ENCODE assay signal across 25 mouse cellular contexts in the genomic region with DNA sequence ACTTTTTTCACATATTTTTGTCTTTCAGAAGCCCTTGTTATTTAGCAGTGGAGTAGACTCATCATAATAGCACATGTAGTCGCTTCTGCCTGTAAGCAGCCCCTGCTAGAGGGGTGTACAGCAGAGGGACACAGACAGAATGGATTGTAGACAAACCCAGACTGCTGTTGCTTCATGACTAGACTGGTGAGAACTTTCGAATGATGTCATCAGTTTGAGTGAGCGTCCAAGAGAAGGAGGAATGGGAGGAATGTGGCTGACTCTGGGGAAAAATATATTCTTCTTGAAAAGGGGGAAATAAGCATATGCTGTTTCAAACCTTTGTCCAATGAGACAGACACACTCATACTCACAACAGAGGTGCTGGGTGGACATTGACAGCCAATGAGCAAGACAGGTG.
DNase-seq lines count a peak whose midpoint lies in the region; ATAC-seq and TF ChIP-seq lines count a peak whose summit lies in the region.
"Had no signal": no experiment of that assay in that cellular context is flagged by ENCODE, and none has a peak within 500 bp of the region (broad histone marks: within the 10 kb centered on the region; RNA-seq: fewer than 3 reads in every experiment).

No protein-coding gene starts in this region.

- no peak for TF ChIP-seq CTCF in gastrocnemius, adult 2 months (IDR thresholded peaks at IDR 0.05)
- no peak for TF ChIP-seq CTCF in Patski (IDR thresholded peaks at IDR 0.05)

- no peaks in the 10 kb centered on the region for H3K9me3 ChIP-seq in limb, embryonic 14.5 days (ENCODE audit: control insufficient read depth, low read length)
- H3K9me3 ChIP-seq in limb, embryonic 10.5 days (replicated peaks) = no peaks in the 10 kb centered on the region
- H3K9me3 ChIP-seq: heart, embryonic 13.5 days; hindbrain, embryonic 13.5 days; limb, embryonic 12.5 days; neural tube, embryonic 12.5 days had no signal

- no peak overlapping the region for H3K9ac ChIP-seq in limb, embryonic 14.5 days (ENCODE audit: low read depth, low read length, severe bottlenecking)
- H3K9ac ChIP-seq: heart, embryonic 13.5 days; hindbrain, embryonic 13.5 days; limb, embryonic 12.5 days; neural tube, embryonic 12.5 days had no signal

- no peak for TF ChIP-seq POLR2A in limb, embryonic 14.5 days (IDR thresholded peaks at IDR 0.05; ENCODE audit: borderline replicate concordance, extremely low read depth, insufficient read depth, insufficient read length)

- POLR2A ChIA-PET in Patski (lab: Charles Lee) = no interaction called here

- H3K36me3 ChIP-seq in limb, embryonic 14.5 days (ENCODE audit: control insufficient read depth, insufficient read depth, low read length) = no peaks in the 10 kb centered on the region
- H3K36me3 ChIP-seq in limb, embryonic 10.5 days = no peaks in the 10 kb centered on the region
- H3K36me3 ChIP-seq: G1E; heart, embryonic 13.5 days; hindbrain, embryonic 13.5 days; limb, embryonic 12.5 days; neural tube, embryonic 12.5 days had no signal

- ATAC-seq in limb, embryonic 14.5 days (ENCODE audit: low FRiP score, low read depth) = no peak; the same call in 1 of the 2 replicates
- peak; percentile 70 for ATAC-seq in Patski
- ATAC-seq: forebrain, embryonic 14.5 days; intestine, postnatal 0 days; midbrain, embryonic 16.5 days had no signal

- H3K27me3 ChIP-seq in limb, embryonic 14.5 days (ENCODE audit: control insufficient read depth, insufficient read depth, low read length) = no peaks in the 10 kb centered on the region
- H3K27me3 ChIP-seq in limb, embryonic 10.5 days (ENCODE audit: low read depth, poor library complexity, severe bottlenecking) = no peaks in the 10 kb centered on the region
- H3K27me3 ChIP-seq in Patski = no peaks in the 10 kb centered on the region
- H3K27me3 ChIP-seq: heart, embryonic 13.5 days; hindbrain, embryonic 13.5 days; limb, embryonic 12.5 days; neural tube, embryonic 12.5 days had no signal

- DNase-seq in gastrocnemius, adult 18-20 months (ENCODE audit: low spot score) = peak; percentile 16
- DNase-seq in gastrocnemius, adult 2 months = no peak
- DNase-seq in limb, embryonic 14.5 days (ENCODE audit: low spot score) = peak; percentile 47
- DNase-seq in limb, embryonic 10.5 days (ENCODE audit: low spot score) = no peak
- no peak for DNase-seq in Patski (ENCODE audit: low read depth, low spot score)
- DNase-seq in lung, postnatal 36 days = peak; percentile 32
- no peak for DNase-seq in cerebellum, adult 11-12 months
- DNase-seq: kidney, adult 9 months; kidney, postnatal 25 days; right cerebral cortex, adult 18-20 months; right cerebral cortex, postnatal 4 days; thymus, adult 18-20 months; thymus, postnatal 36 days had no signal

- CTCF ChIA-PET in Patski (lab: Charles Lee) = interaction anchor here (0.6 kb wide), 1 partner anchor 1581 kb away, joined by 3 read pairs; no protein-coding TSS in a partner anchor

- intact Hi-C loops in gastrocnemius, adult 2 months (cut with DNase I) = no loop called here

- 55% methylated on average over 3 of the region's 3 CpGs for WGBS in limb, embryonic 14.5 days
- WGBS in limb, embryonic 10.5 days = 89% methylated on average over 3 of the region's 3 CpGs

- peaks cover 9% of the 10 kb centered on the region; the same call in 1 of the 2 replicates for H3K4me1 ChIP-seq in limb, embryonic 14.5 days (ENCODE audit: control insufficient read depth, insufficient read depth, low read length)
- peaks cover 17% of the 10 kb centered on the region for H3K4me1 ChIP-seq in limb, embryonic 10.5 days
- H3K4me1 ChIP-seq: neural tube, embryonic 12.5 days had no signal

- in situ Hi-C loops in Patski (cut with MboI; ENCODE audit: low pct_unique_long_range_greater_than_20kb) = no loop called here

- no peak overlapping the region for H3K27ac ChIP-seq in gastrocnemius, adult 2 months
- H3K27ac ChIP-seq in limb, embryonic 14.5 days (replicated peaks; ENCODE audit: low read depth, low read length) = no peak overlapping the region
- no peak overlapping the region for H3K27ac ChIP-seq in limb, embryonic 10.5 days
- H3K27ac ChIP-seq: heart, embryonic 13.5 days; hindbrain, embryonic 13.5 days; limb, embryonic 12.5 days; neural tube, embryonic 12.5 days; stomach, postnatal 0 days had no signal

- H3K4me2 ChIP-seq in limb, embryonic 14.5 days (replicated peaks; ENCODE audit: low read depth, low read length, severe bottlenecking) = no peak overlapping the region
- H3K4me2 ChIP-seq: heart, embryonic 13.5 days; hindbrain, embryonic 13.5 days; limb, embryonic 12.5 days; liver, embryonic 11.5 days; midbrain, embryonic 11.5 days; neural tube, embryonic 12.5 days had no signal

- H3K4me3 ChIP-seq in gastrocnemius, adult 2 months = no peak overlapping the region
- no peak overlapping the region for H3K4me3 ChIP-seq in limb, embryonic 14.5 days (replicated peaks; ENCODE audit: low read length)
- H3K4me3 ChIP-seq in limb, embryonic 10.5 days = no peak overlapping the region
- H3K4me3 ChIP-seq: heart, embryonic 13.5 days; hindbrain, embryonic 13.5 days; limb, embryonic 12.5 days; myocyte; neural tube, embryonic 12.5 days had no signal

Comparison
In these comparisons a context has a peak if more than half of its experiments do, and no peak if none do; other contexts are left out.
1. DNase-seq: peak in gastrocnemius, adult 18-20 months (single experiment), limb, embryonic 14.5 days (single experiment) and lung, postnatal 36 days (single experiment); none in gastrocnemius, adult 2 months (single experiment), limb, embryonic 10.5 days (single experiment), Patski (single experiment) and cerebellum, adult 11-12 months (single experiment).